Mouse (Mus musculus) adipocyte (in vitro differentiated cells): ENCODE data around the gene Kif2c.

Experiments used
- DNase-seq: peaks from one replicate; pipeline ENCODE4 v3.0.0-alpha.2; 2016; ENCODE audit warnings: low spot score

Gene Kif2c

GRCm38 (mm10) chr4:117181863-117182758 is at the start of gene Kif2c:
Kif2c (minus strand) TSS chr4:117182639.
- peak; percentile 94 for DNase-seq

GRCm38 (mm10) chr4:117231208-117231607 is 48.8 kb upstream of the Kif2c start:
- no peak for DNase-seq

GRCm38 (mm10) chr4:117230331-117230730 is 47.9 kb upstream of the Kif2c start:
- no peak for DNase-seq

- DNase-seq = no peak
These were observed 47.2 kb upstream of the Kif2c start for GRCm38 (mm10) chr4:117229590-117229989.

GRCm38 (mm10) chr4:117225250-117225649 is 42.8 kb upstream of the Kif2c start:
- DNase-seq = no peak

DNA sequence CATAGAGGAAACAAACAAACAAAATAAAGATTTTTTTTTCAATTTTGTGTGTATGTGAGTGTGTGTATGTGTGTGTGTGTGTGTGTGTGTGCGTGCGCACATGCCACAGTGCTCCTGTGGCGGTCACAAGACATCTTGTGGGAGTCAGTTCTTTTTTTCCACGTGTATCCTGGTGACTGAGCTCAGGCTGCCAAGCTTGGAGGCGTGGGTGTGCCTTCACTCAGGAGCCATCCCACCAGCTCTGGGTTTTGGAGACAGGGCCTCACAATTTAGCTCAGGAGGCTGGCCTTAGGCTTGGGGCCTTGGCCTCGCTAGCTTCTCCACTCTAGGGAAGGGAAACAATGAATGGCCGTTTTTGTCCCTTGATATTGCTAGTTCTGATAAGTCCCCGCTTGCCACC is 41.7 kb upstream of the Kif2c start:
- DNase-seq = no peak

- DNase-seq = no peak
These were observed 40.6 kb upstream of the Kif2c start for GRCm38 (mm10) chr4:117223001-117223400.

- DNase-seq = peak; percentile 46
These were observed 39.4 kb upstream of the Kif2c start for GRCm38 (mm10) chr4:117221836-117222235.

GRCm38 (mm10) chr4:117220741-117221515 is 38.5 kb upstream of the Kif2c start:
- no peak for DNase-seq

- peak; percentile 67 for DNase-seq
These were observed 36.2 kb upstream of the Kif2c start for GRCm38 (mm10) chr4:117218517-117219219.

DNA sequence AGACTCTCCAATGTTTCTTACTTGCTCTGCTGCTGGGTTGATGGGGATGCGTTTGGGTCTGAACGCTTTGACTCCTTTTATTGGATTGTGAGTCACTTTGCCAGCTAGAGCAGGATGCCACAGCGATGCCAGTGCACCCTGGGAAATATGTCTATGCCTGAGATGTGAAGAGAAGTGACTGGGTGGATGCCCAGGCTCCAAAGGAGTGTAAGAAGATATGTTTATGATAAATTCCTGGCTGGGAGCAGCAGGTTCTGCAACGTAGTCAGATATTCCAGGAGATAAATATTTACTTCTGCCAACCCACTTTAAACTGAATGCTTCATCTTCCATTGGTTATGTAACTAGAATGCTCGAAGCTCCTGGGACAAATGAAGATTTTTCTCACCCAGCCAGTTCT is 34.6 kb upstream of the Kif2c start:
- DNase-seq = no peak

DNA sequence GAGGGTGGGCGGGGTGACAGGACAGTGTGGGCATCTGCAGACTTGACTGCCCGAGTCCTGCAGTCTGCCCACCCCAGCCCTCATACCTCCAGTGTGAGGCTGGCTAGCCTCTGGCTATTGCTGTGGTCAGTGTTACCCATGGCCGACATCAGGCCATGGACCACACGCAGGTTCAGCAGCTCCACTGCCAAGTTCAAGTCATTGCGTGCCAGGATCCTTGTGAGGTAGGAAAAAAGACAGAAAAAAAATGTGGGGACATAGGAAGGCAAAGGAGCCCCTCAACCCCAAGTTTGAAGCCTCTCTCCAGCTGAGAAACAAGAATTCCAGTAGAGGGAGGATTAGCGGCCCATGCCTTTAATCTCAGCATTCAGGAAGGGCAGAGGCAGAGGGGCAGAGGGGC is 31.8 kb upstream of the Kif2c start:
- DNase-seq = no peak

- peak; percentile 80 for DNase-seq
These were observed 28.0 kb upstream of the Kif2c start for GRCm38 (mm10) chr4:117210147-117211074.

- no peak for DNase-seq
These were observed 27.2 kb upstream of the Kif2c start for GRCm38 (mm10) chr4:117209592-117209991.

GRCm38 (mm10) chr4:117202992-117203354 is 20.5 kb upstream of the Kif2c start:
- no peak for DNase-seq

GRCm38 (mm10) chr4:117202046-117202991 is 19.9 kb upstream of the Kif2c start:
- DNase-seq = peak; percentile 65

- no peak for DNase-seq
These were observed 9.4 kb upstream of the Kif2c start for GRCm38 (mm10) chr4:117191804-117192203.

GRCm38 (mm10) chr4:117190660-117191059 is 8.2 kb upstream of the Kif2c start:
- DNase-seq = peak; percentile 56

DNA sequence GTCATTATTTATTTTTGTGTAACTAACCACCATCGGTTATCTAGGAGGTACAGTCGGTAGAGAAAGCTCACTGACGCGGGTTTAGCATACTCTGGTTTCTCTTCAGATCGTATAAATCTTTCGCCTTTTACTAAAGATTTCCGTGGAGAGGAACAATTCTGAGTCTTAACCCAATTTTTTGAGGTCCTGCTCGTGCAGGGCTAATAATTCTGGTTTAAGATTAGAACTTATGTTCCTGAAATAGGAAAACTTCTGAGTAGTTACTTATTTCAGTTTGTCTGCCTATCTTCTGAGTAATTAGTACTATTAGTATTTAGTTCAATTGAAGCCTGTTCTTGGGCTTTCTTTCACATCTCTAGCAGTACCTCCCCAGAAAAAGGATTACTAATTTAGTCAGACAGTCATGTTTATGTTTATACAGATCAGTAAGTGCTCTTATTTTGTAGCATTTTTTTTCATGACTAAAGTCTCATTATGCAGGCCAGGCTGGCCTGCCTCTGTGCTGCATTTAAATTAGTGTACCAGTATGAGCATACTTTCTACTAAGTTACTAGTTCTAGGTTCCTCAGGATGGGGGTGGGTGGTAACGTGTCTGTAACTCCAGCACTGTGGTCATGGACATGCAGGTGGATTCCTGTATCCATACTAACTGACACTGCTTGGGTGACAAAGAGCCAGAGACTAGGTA is 7.6 kb upstream of the Kif2c start:
- DNase-seq = peak; percentile 74
